Mouse (Mus musculus) lung, embryonic 16.5 days (tissue): ENCODE results near the gene Gtpbp1. TPM values are rescaled to one million over a fixed set of nuclear protein-coding genes. Genes with fewer than 3 reads are reported as not detected.
A peak's percentile ranks its signal among the peaks of the same experiment; 100 is the strongest.
"Not testable (repeated sequence)": the region's sequence is repeated elsewhere in the genome, so short reads cannot be mapped to it uniquely, and the experiment has no call there.

Experiments used
- ATAC-seq: fragments of 200-750 bp; cut with Nextera tagmentation; 2 replicates; pipeline ENCODE4 v1.8.0; 2017; ENCODE audit warnings: low read depth, mild to moderate bottlenecking, moderate library complexity
- H3K27ac ChIP-seq: fragments of 300-500 bp; sonication (generic); 2 replicates; pipeline ENCODE4 v1.5.1; 2014; ENCODE audit warnings: mild to moderate bottlenecking, control low read depth, low read length
- H3K27me3 ChIP-seq: fragments of 300-500 bp; sonication (generic); 2 replicates; pipeline ENCODE4 v1.6.1; 2014; ENCODE audit warnings: low read depth, low read length, mixed read lengths; ENCODE audit not compliant: control insufficient read depth, insufficient read depth
- H3K36me3 ChIP-seq: fragments of 300-500 bp; sonication (generic); 2 replicates; pipeline ENCODE4 v1.6.1; 2014; ENCODE audit warnings: low read length; ENCODE audit not compliant: control insufficient read depth, insufficient read depth
- H3K4me1 ChIP-seq: fragments of 300-500 bp; sonication (generic); replicated peaks from 2 replicates; pipeline ENCODE4 v1.6.1; 2014; ENCODE audit warnings: low read length, mixed read lengths; ENCODE audit not compliant: control insufficient read depth, insufficient read depth
- H3K4me2 ChIP-seq: fragments of 300-500 bp; sonication (generic); 2 replicates; pipeline ENCODE4 v1.6.1; 2014; ENCODE audit warnings: low read depth, low read length, control low read depth
- H3K4me3 ChIP-seq: fragments of 300-500 bp; sonication (generic); 2 replicates; pipeline ENCODE4 v1.5.1; 2014; ENCODE audit warnings: mild to moderate bottlenecking, low read length, control low read depth
- H3K9ac ChIP-seq: fragments of 300-500 bp; sonication (generic); 2 replicates; pipeline ENCODE4 v1.6.1; 2014; ENCODE audit warnings: low read length, control low read depth
- H3K9me3 ChIP-seq: fragments of 300-500 bp; sonication (generic); 2 replicates; pipeline ENCODE4 v1.6.1; 2016; ENCODE audit warnings: low read length; ENCODE audit not compliant: control insufficient read depth
- WGBS: fragments of 180-500 bp; shearing (Covaris S2); extraction: QIAGEN DNeasy Blood & Tissue Kit; methylation state at CpG from one replicate; pipeline ENCODE4 v1.1.7; 2014; 5-methylcytosine and 5-hydroxymethylcytosine counted together
- polyA plus RNA-seq: library from polyadenylated mRNA; unstranded; fragments of >200 nt; fragmentation: Nextera tagmentation; extraction: Ambion mirVana; gene quantifications from 2 replicates; pipeline ENCODE4 v1.2.1, GENCODE M21; 2015

The Gtpbp1 gene
- polyA plus RNA-seq, 1 experiment from 2014 or later = 30.1 TPM

- Histone ChIP-seq H3K9ac (peak within 1 kb of the TSS; percentile 90), H3K4me1 (peaks cover 5% of the 10 kb centered on the region), H3K27ac (peak within 1 kb of the TSS; percentile 88), H3K4me2 (peak within 1 kb of the TSS; percentile 97), H3K9me3 (no peaks in the 10 kb centered on the region), H3K4me3 (peak within 1 kb of the TSS; percentile 85), H3K36me3 (0 out of 2 replicates have a peak, but pooled peaks cover 2% of the 10 kb centered on the region), H3K27me3 (no peaks in the 10 kb centered on the region)
- under 1% methylated on average over 55 of the region's 55 CpGs for WGBS
- ATAC-seq = peak; percentile 92
Observed at GRCm38 (mm10) chr15:79658531-79659375, 31.9 kb upstream of the Gtpbp1 start, which contains the start of the genes Fam227a and Cby1. Fam227a (minus strand) TSS chr15:79658956. Cby1 (plus strand) TSS chr15:79659199.

DNA sequence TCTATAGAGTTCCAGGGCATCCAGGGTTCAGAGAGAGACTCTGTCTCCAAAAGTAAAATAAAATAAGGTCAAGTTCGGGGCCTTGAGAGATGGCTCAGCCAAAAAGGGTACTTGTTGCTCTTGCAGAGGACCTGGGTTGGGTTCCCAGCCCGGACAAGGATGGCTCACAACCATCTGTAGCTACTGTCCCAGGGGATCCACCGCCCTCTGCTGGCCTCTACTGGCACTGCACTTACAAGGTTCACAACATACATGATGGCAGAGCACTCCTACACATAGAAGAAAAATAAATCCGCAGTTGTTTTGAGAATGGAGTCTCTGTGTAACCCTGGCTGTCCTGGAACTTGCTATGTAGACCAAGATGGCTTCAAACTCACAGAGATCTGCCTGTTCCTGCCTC lies 28.8 kb upstream of the Gtpbp1 start:
- peaks cover 5% of the 10 kb centered on the region for H3K4me1 ChIP-seq

DNA sequence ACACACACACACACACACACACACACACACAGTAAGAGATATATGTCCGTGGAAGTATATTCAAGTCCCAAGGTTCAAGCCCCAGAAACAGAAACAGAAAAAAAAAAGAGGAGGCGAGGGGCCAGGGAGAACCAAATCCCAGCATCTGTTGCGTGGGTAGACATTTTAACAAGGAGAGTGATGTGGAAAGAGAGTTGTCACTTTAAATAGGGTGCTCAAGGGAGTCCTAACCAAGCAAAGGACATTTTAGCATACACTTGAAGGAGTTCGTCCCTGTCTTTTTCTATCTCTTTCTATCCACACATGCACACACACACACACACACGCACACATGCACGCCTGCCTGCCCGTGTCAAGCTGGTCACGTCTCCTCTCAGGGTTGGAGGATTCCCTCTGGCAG lies 26.0 kb upstream of the Gtpbp1 start:
- no peak for ATAC-seq
- Histone ChIP-seq H3K4me1 (peaks cover 2% of the 10 kb centered on the region), H3K4me2 (no peak overlapping the region), H3K27ac (no peak overlapping the region), H3K9me3 (no peaks in the 10 kb centered on the region), H3K36me3 (peaks cover 10% of the 10 kb centered on the region), H3K27me3 (no peaks in the 10 kb centered on the region), H3K4me3 (no peak overlapping the region), H3K9ac (no peak overlapping the region)
- 86% methylated on average over 8 of the region's 8 CpGs for WGBS

More for the DNA sequence above, 28.8 kb upstream of the Gtpbp1 start:
- no peak overlapping the region for H3K4me3 ChIP-seq
- no peaks in the 10 kb centered on the region for H3K9me3 ChIP-seq
- H3K27me3 ChIP-seq = no peaks in the 10 kb centered on the region
- no peak for ATAC-seq
- no peak overlapping the region for H3K9ac ChIP-seq
- whole genome bisulfite sequencing = 73% methylated on average over 4 of the region's 4 CpGs
- H3K36me3 ChIP-seq = peaks cover 10% of the 10 kb centered on the region
- no peak overlapping the region for H3K27ac ChIP-seq
- H3K4me2 ChIP-seq = no peak overlapping the region

- Histone ChIP-seq H3K9me3 (no peaks in the 10 kb centered on the region), H3K4me1 (peaks cover 6% of the 10 kb centered on the region), H3K9ac (no peak overlapping the region), H3K4me3 (no peak overlapping the region), H3K36me3 (peaks cover 22% of the 10 kb centered on the region), H3K4me2 (no peak overlapping the region), H3K27ac (no peak overlapping the region), H3K27me3 (no peaks in the 10 kb centered on the region)
- 57% methylated on average over 10 of the region's 10 CpGs for WGBS
- 0 out of 2 replicates have a peak, but pooled peaks have one; percentile 41 for ATAC-seq
Observed at GRCm38 (mm10) chr15:79669195-79669594, 21.4 kb upstream of the Gtpbp1 start.

GRCm38 (mm10) chr15:79670249-79670971 lies 20.2 kb upstream of the Gtpbp1 start, which contains the start of gene Tomm22:
Tomm22 (plus strand) TSS chr15:79670861.
- WGBS = 17% methylated on average over 32 of the region's 33 CpGs
- H3K36me3 ChIP-seq = peaks cover 34% of the 10 kb centered on the region

GRCm38 (mm10) chr15:79670972-79671299 lies 19.7 kb upstream of the Gtpbp1 start:
- under 1% methylated on average over 34 of the region's 37 CpGs for WGBS
- peak overlapping the region; percentile 76 for H3K4me2 ChIP-seq

More at GRCm38 (mm10) chr15:79670249-79670971, 20.2 kb upstream of the Gtpbp1 start, which contains the start of gene Tomm22:
- Histone ChIP-seq H3K27me3 (no peaks in the 10 kb centered on the region), H3K4me3 (peak within 1 kb of the TSS; percentile 73), H3K9ac (peak within 1 kb of the TSS; percentile 86), H3K4me2 (peak within 1 kb of the TSS; percentile 76), H3K9me3 (no peaks in the 10 kb centered on the region), H3K27ac (peak within 1 kb of the TSS; percentile 18; the same call in 1 of the 2 replicates), H3K4me1 (peaks cover 6% of the 10 kb centered on the region)
- peak; percentile 97 for ATAC-seq

DNA sequence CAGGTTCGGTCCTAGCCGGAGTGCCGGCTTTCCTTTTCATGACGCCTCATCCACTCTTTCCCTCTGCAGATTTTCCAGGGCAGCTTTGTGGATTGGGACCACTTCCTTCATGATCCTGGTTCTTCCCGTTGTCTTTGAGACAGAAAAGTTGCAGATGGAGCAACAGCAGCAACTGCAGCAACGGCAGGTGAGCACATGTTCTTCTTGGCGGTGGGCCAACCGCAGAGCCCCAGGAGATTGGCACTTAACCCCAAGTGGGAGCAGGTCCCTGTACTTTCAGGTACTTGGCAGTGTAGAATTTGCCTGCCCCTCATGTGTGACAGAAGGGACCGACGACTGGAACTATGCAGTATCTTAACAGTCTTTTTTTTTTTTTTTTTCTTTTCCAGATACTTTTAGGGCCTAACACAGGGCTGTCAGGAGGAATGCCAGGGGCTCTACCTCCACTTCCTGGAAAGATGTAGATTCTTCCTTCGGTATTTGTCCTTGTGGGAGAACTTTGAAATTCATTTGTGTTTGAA lies 18.8 kb upstream of the Gtpbp1 start:
- H3K9me3 ChIP-seq, H3K27ac ChIP-seq, H3K9ac ChIP-seq, ATAC-seq, H3K27me3 ChIP-seq, H3K4me1 ChIP-seq: not testable (repeated sequence)
- H3K36me3 ChIP-seq = peaks cover 32% of the 10 kb centered on the region
- 59% methylated on average over 11 of the region's 11 CpGs for WGBS
- H3K4me3 ChIP-seq = peak overlapping the region; percentile 73
- H3K4me2 ChIP-seq = peak overlapping the region; percentile 76

More at GRCm38 (mm10) chr15:79670972-79671299, 19.7 kb upstream of the Gtpbp1 start:
- peak; percentile 34 for ATAC-seq
- Histone ChIP-seq H3K36me3 (peaks cover 32% of the 10 kb centered on the region), H3K9me3 (no peaks in the 10 kb centered on the region), H3K27ac (peak overlapping the region; percentile 18; the same call in 1 of the 2 replicates), H3K4me3 (peak overlapping the region; percentile 73), H3K9ac (peak overlapping the region; percentile 86), H3K4me1 (peaks cover 6% of the 10 kb centered on the region), H3K27me3 (no peaks in the 10 kb centered on the region)

- H3K27ac ChIP-seq = no peak overlapping the region
- WGBS = 91% methylated on average over 2 of the region's 2 CpGs
- no peak overlapping the region for H3K4me3 ChIP-seq
Observed at GRCm38 (mm10) chr15:79677936-79678335, 12.7 kb upstream of the Gtpbp1 start.

GRCm38 (mm10) chr15:79681973-79682372 lies 8.7 kb upstream of the Gtpbp1 start:
- Histone ChIP-seq H3K4me3 (no peak overlapping the region), H3K9me3 (no peaks in the 10 kb centered on the region), H3K27ac (no peak overlapping the region), H3K4me1 (peaks cover 27% of the 10 kb centered on the region), H3K27me3 (no peaks in the 10 kb centered on the region), H3K36me3 (no peaks in the 10 kb centered on the region), H3K9ac (no peak overlapping the region), H3K4me2 (no peak overlapping the region)
- 92% methylated on average over 4 of the region's 4 CpGs for WGBS
- ATAC-seq = no peak

More at GRCm38 (mm10) chr15:79677936-79678335, 12.7 kb upstream of the Gtpbp1 start:
- Histone ChIP-seq H3K27me3 (no peaks in the 10 kb centered on the region), H3K4me1 (no peaks in the 10 kb centered on the region), H3K9ac (no peak overlapping the region), H3K36me3 (peaks cover 30% of the 10 kb centered on the region), H3K4me2 (no peak overlapping the region), H3K9me3 (no peaks in the 10 kb centered on the region)
- ATAC-seq = no peak
